Mouse (Mus musculus): ENCODE measurements around the gene Nudt21. TPM values are rescaled to one million over a fixed set of nuclear protein-coding genes. Genes with fewer than 3 reads are reported as not detected.

The Nudt21 gene
- 35.4 to 57.6 TPM (median 42.6 TPM) in 4 replicates for total RNA-seq (2023)

DNA sequence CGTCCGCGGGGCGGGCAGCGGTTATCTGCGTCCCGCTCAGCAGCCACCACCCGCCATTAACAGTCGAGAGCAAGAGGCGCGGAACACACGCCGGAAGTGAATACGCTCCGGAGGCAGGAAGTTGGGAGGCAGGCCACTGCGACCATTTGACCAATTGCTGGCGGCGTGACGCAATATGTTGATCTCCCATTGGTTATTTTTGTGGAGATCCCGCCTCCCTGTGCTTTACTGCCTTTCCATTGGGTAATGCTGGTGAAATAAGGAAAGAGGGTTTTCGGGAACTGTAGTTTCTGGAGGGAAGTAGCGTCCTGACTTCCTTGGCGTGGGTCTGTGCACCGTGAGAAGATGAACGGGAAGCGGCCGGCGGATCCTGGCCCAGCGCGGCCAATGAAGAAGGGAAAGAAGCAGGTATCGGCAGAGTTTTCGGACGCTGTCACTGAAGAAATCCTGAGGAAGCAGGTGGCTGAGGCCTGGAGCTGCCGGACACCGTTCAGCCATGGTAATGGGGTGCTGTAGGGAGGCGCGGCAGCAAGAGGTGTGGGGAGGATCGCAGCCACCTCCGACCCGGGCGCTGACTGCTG is at the start of gene Nudt21, which contains the start of gene Ogfod1:
Gene Nudt21, minus strand, starts transcription at position 88 of the 581 bp plus-strand sequence.
Gene Ogfod1, plus strand, starts transcription at position 255 of the 581 bp plus-strand sequence.

GRCm38 (mm10) chr8:94012013-94012951 is 24.5 kb downstream of the Nudt21 start, which contains the start of gene Amfr:
TSS of gene Amfr (minus strand) at chr8:94012842.

Other genes starting within 250 kb of the Nudt21 start
- gene Gnao1, start 227.1 kb downstream of the Nudt21 start, total RNA-seq (2023) = not detected in 4 replicates
- 74.6 to 79.7 TPM (median 76.3 TPM) in 4 replicates for gene Amfr, start 24.2 kb downstream of the Nudt21 start, total RNA-seq (2023)
- gene Ogfod1, start 167 bp upstream of the Nudt21 start, total RNA-seq (2023) = 13.9 to 18.4 TPM (median 17.1 TPM) in 4 replicates
- gene Bbs2, start 61.9 kb upstream of the Nudt21 start, total RNA-seq (2023) = 16.9 to 25.5 TPM (median 22.6 TPM) in 4 replicates
- gene Mt4, start 100.2 kb upstream of the Nudt21 start, total RNA-seq (2023) = not detected in 4 replicates
- gene Mt3, start 115.6 kb upstream of the Nudt21 start, total RNA-seq (2023) = not detected in 4 replicates
- 1.8 TPM in 1 of 4 replicates, not detected in the others for gene Mt2, start 135.6 kb upstream of the Nudt21 start, total RNA-seq (2023)
- gene Mt1, start 142.1 kb upstream of the Nudt21 start, total RNA-seq (2023) = 6.2 to 11.6 TPM (median 8.3 TPM) in 4 replicates
- 28.0 to 36.2 TPM (median 32.4 TPM) in 4 replicates for gene Nup93, start 177.5 kb upstream of the Nudt21 start, total RNA-seq (2023)